Mouse (Mus musculus) G1E (cell line): Measurements from ENCODE around the gene Lrriq4.

Experiments used
- CTCF ChIP-seq: IDR thresholded peaks from 2 replicates; pipeline ENCODE4 v1.5.1; 2012; ENCODE audit warnings: low read depth, low read length, inconsistent platforms, mixed read lengths
- GATA1 ChIP-seq: IDR thresholded peaks from 2 replicates; pipeline ENCODE4 v1.6.1; 2012; ENCODE audit warnings: borderline replicate concordance, low read length, inconsistent platforms, mixed read lengths

- no peak for TF ChIP-seq CTCF
- no peak for TF ChIP-seq GATA1
Observed at GRCm38 (mm10) chr3:30620132-30620531, 24.2 kb upstream of the Lrriq4 start.
